Mouse (Mus musculus) limb, embryonic 11.5 days (tissue): ENCODE data around the gene Tdrd6. TPM values are rescaled to one million over a fixed set of nuclear protein-coding genes. Genes with fewer than 3 reads are reported as not detected.

Experiments
- ATAC-seq: fragments of 200-750 bp; cut with Nextera tagmentation; 2 replicates; pipeline ENCODE4 v1.8.0; 2017; ENCODE audit warnings: low read depth; ENCODE audit not compliant: insufficient number of reproducible peaks, low FRiP score, low TSS enrichment
- DNase-seq: peaks from one replicate; pipeline ENCODE4 v3.0.0-alpha.2; 2015; ENCODE audit warnings: low spot score
- H3K27ac ChIP-seq: fragments of 300-500 bp; sonication (generic); replicated peaks from 2 replicates; pipeline ENCODE4 v1.5.1; 2014; ENCODE audit warnings: low read depth, mild to moderate bottlenecking, low read length
- H3K27me3 ChIP-seq: fragments of 300-500 bp; sonication (generic); 2 replicates; pipeline ENCODE4 v1.6.1; 2014; ENCODE audit warnings: mild to moderate bottlenecking, low read length, mixed read lengths; ENCODE audit not compliant: control insufficient read depth, insufficient read depth
- H3K36me3 ChIP-seq: fragments of 300-500 bp; sonication (generic); 2 replicates; pipeline ENCODE4 v1.6.1; 2014; ENCODE audit warnings: mild to moderate bottlenecking, low read length, moderate library complexity, mixed read lengths; ENCODE audit not compliant: control insufficient read depth, insufficient read depth
- H3K4me1 ChIP-seq: fragments of 300-500 bp; sonication (generic); 2 replicates; pipeline ENCODE4 v1.6.1; 2014; ENCODE audit warnings: low read length, mixed read lengths; ENCODE audit not compliant: control insufficient read depth, insufficient read depth
- H3K4me2 ChIP-seq: fragments of 300-500 bp; sonication (generic); 2 replicates; pipeline ENCODE4 v1.6.1; 2014; ENCODE audit warnings: low read depth, mild to moderate bottlenecking, moderate library complexity; ENCODE audit not compliant: severe bottlenecking
- H3K4me3 ChIP-seq: fragments of 300-500 bp; sonication (generic); 2 replicates; pipeline ENCODE4 v1.5.1; 2014; ENCODE audit warnings: low read depth, low read length
- H3K9ac ChIP-seq: fragments of 300-500 bp; sonication (generic); 2 replicates; pipeline ENCODE4 v1.6.1; 2014; ENCODE audit warnings: mild to moderate bottlenecking, low read length
- H3K9me3 ChIP-seq: fragments of 300-500 bp; sonication (generic); 2 replicates; pipeline ENCODE4 v1.6.1; 2016; ENCODE audit warnings: low read length; ENCODE audit not compliant: control insufficient read depth
- WGBS: fragments of 180-500 bp; shearing (Covaris S2); extraction: QIAGEN DNeasy Blood & Tissue Kit; methylation state at CpG from one replicate; pipeline ENCODE4 v1.1.7; 2014; 5-methylcytosine and 5-hydroxymethylcytosine counted together
- polyA plus RNA-seq: library from polyadenylated mRNA; unstranded; fragments of >200 nt; fragmentation: Nextera tagmentation; extraction: Ambion mirVana; gene quantifications from 2 replicates; pipeline ENCODE4 v1.2.1, GENCODE M21; 2014

Tdrd6 gene
- polyA plus RNA-seq, 1 experiment from 2014 or later = 0.51 TPM

GRCm38 (mm10) chr17:43580456-43580855, 49.6 kb downstream of the Tdrd6 start:
- no peak for DNase-seq

GRCm38 (mm10) chr17:43573624-43574073, 56.5 kb downstream of the Tdrd6 start:
- no peak overlapping the region for H3K4me2 ChIP-seq
- no peaks in the 10 kb centered on the region for H3K4me1 ChIP-seq
- 29% methylated on average over 3 of the region's 3 CpGs for WGBS
- H3K4me3 ChIP-seq = no peak overlapping the region
- no peak overlapping the region for H3K27ac ChIP-seq
- no peaks in the 10 kb centered on the region for H3K9me3 ChIP-seq
- H3K9ac ChIP-seq = no peak overlapping the region
- no peaks in the 10 kb centered on the region for H3K27me3 ChIP-seq
- H3K36me3 ChIP-seq = no peaks in the 10 kb centered on the region
- DNase-seq (no peak), ATAC-seq (no peak)

More at GRCm38 (mm10) chr17:43580456-43580855, 49.6 kb downstream of the Tdrd6 start:
- H3K4me1 ChIP-seq = 0 out of 2 replicates have a peak, but pooled peaks cover 2% of the 10 kb centered on the region
- WGBS = 41% methylated on average over 3 of the region's 3 CpGs
- H3K27me3 ChIP-seq = no peaks in the 10 kb centered on the region
- no peak overlapping the region for H3K27ac ChIP-seq
- no peak overlapping the region for H3K4me2 ChIP-seq
- no peaks in the 10 kb centered on the region for H3K9me3 ChIP-seq
- no peak overlapping the region for H3K9ac ChIP-seq
- ATAC-seq = no peak
- no peaks in the 10 kb centered on the region for H3K36me3 ChIP-seq
- H3K4me3 ChIP-seq = no peak overlapping the region

GRCm38 (mm10) chr17:43569287-43569686, 60.8 kb downstream of the Tdrd6 start:
- DNase-seq = no peak
- Histone ChIP-seq H3K4me1 (no peaks in the 10 kb centered on the region), H3K4me2 (no peak overlapping the region), H3K9me3 (no peaks in the 10 kb centered on the region), H3K4me3 (no peak overlapping the region), H3K27me3 (no peaks in the 10 kb centered on the region), H3K36me3 (no peaks in the 10 kb centered on the region), H3K9ac (no peak overlapping the region), H3K27ac (no peak overlapping the region)
- no peak for ATAC-seq
- whole genome bisulfite sequencing = 62% methylated on average over 7 of the region's 7 CpGs

GRCm38 (mm10) chr17:43567992-43568888, 61.9 kb downstream of the Tdrd6 start, which contains the start of gene Pla2g7:
Pla2g7 (plus strand) TSS chr17:43568098.
- under 1% methylated on average over 34 of the region's 34 CpGs for WGBS
- no peaks in the 10 kb centered on the region for H3K4me1 ChIP-seq
- H3K27ac ChIP-seq = no peak within 1 kb of the TSS
- ATAC-seq (peak; percentile 87), DNase-seq (peak; percentile 73)
- peak within 1 kb of the TSS; percentile 44 for H3K9ac ChIP-seq
- peak within 1 kb of the TSS; percentile 40 for H3K4me3 ChIP-seq
- H3K27me3 ChIP-seq = no peaks in the 10 kb centered on the region
- no peaks in the 10 kb centered on the region for H3K36me3 ChIP-seq
- peak within 1 kb of the TSS; percentile 77 for H3K4me2 ChIP-seq
- H3K9me3 ChIP-seq = no peaks in the 10 kb centered on the region

- ATAC-seq (no peak), DNase-seq (peak; percentile 34)
- WGBS = 13% methylated on average over 12 of the region's 12 CpGs
- Histone ChIP-seq H3K4me1 (no peaks in the 10 kb centered on the region), H3K27ac (no peak overlapping the region), H3K4me2 (peak overlapping the region; percentile 77), H3K27me3 (no peaks in the 10 kb centered on the region), H3K36me3 (no peaks in the 10 kb centered on the region), H3K9ac (peak overlapping the region; percentile 44), H3K9me3 (no peaks in the 10 kb centered on the region), H3K4me3 (peak overlapping the region; percentile 40)
Observed at GRCm38 (mm10) chr17:43567593-43567991, 62.5 kb downstream of the Tdrd6 start.

Other genes starting within 250 kb of the Tdrd6 start
- gene Mep1a, start 127.5 kb downstream of the Tdrd6 start, polyA plus RNA-seq = not detected in 2 replicates
- gene Ankrd66, start 86.7 kb downstream of the Tdrd6 start, polyA plus RNA-seq = 0.14 TPM in 1 of 2 replicates, not detected in the other
- 3.0 and 3.5 TPM in 2 replicates for gene Pla2g7, start 62.2 kb downstream of the Tdrd6 start, polyA plus RNA-seq
- 27.2 and 28.5 TPM in 2 replicates for gene Slc25a27, start 36.9 kb upstream of the Tdrd6 start, polyA plus RNA-seq
- gene Cyp39a1, start 37.1 kb upstream of the Tdrd6 start, polyA plus RNA-seq = 25.8 and 25.9 TPM in 2 replicates
- gene Rcan2, start 171.1 kb upstream of the Tdrd6 start, polyA plus RNA-seq = 1.7 and 2.5 TPM in 2 replicates